Mouse (Mus musculus): ENCODE data around the gene Smim27. TPM values are rescaled to one million over a fixed set of nuclear protein-coding genes. Genes with fewer than 3 reads are reported as not detected.

Smim27 gene
- polyA plus RNA-seq, 1 experiment = 28.1 TPM

- no peak for TF ChIP-seq GATA1 (IDR thresholded peaks at IDR 0.05; ENCODE audit: low read length)
Measured at GRCm38 (mm10) chr4:40241928-40242327, 27.5 kb upstream of the Smim27 start.

DNA sequence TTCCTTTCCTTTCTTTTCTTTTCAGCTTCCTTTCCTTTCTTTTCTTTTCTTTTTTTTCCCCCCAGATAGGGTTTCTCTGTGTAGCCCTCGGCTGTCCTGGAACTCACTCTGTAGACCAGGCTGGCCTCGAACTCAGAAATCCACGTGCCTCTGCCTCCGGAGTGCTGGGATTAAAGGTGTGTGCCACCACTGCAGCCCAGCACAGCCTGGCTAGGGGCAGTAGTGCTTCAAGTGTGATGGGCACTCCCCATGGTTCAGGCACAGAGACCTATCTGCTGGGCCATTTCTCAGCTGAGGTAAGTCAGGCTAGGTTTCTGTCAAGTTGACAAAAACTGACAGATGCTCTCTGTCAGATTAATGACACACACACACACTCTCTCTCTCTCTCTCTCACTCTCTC, 26.4 kb upstream of the Smim27 start:
- no peak for TF ChIP-seq GATA1 (IDR thresholded peaks at IDR 0.05; ENCODE audit: low read length)

DNA sequence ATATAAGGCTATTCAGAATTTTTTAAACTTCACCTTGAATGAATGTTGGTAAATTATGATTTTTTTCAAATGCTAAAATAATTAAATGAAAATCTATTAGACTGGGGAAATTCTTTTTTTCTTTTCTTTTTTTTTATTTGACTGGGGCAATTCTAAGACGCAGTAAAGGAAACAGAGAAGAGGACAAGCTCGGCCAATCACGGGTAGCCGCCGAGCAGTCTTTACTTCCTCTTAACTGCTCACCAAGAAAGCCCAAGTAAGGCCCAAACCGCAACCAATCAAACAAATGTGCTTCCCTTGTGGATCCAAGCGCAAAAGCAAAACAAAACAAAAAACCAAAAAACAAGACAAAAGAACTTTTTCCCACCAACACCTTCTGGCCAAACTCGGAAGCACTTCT, 25.3 kb upstream of the Smim27 start:
- no peak for TF ChIP-seq GATA1 (IDR thresholded peaks at IDR 0.05; ENCODE audit: low read length)

DNA sequence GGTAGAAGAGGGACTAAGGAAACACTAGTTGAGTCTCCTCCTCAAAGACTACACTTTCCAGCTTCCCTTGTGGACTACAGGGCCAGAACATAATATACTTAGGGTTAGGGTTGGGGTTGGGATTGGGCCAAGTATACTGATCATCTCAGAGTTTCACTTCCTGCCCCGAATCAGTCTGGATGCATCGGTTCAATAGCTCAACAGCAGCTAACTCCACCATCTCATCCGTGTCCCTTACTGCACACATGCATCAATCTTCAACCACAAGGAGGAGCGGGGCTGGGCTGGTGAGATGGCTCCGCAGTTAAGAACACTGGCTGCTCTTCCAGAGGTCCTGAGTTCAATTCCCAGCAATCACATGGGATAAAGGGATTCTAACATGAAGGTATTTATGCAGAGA, 18.4 kb upstream of the Smim27 start:
- TF ChIP-seq GATA1 (IDR thresholded peaks at IDR 0.05; ENCODE audit: low read length) = no peak

- no peak for TF ChIP-seq GATA1 (IDR thresholded peaks at IDR 0.05; ENCODE audit: low read length)
Measured at GRCm38 (mm10) chr4:40253766-40254165, 15.6 kb upstream of the Smim27 start.

- no peak for TF ChIP-seq GATA1 (IDR thresholded peaks at IDR 0.05; ENCODE audit: low read length)
Measured at GRCm38 (mm10) chr4:40254385-40255103, 14.8 kb upstream of the Smim27 start.

DNA sequence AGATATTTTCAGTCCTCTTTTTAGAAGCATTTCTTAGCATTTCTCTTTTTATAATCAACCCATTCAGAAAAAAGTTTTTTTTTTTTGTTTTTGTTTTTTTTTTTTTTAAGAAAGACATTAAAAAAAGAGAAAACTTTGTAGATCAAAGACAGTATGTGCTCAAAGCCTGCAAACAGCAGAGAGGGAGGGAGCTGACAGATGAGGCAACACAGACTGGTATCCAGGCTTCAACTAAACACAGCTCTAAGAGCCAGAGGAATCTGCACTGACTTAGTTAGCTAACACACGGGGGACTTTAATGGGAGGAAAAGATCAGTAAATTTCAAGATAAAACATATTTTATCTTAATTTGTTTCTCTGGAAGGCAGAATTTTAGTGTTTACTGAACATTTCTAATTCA, 5.1 kb upstream of the Smim27 start:
- no peak for TF ChIP-seq GATA1 (IDR thresholded peaks at IDR 0.05; ENCODE audit: low read length)

DNA sequence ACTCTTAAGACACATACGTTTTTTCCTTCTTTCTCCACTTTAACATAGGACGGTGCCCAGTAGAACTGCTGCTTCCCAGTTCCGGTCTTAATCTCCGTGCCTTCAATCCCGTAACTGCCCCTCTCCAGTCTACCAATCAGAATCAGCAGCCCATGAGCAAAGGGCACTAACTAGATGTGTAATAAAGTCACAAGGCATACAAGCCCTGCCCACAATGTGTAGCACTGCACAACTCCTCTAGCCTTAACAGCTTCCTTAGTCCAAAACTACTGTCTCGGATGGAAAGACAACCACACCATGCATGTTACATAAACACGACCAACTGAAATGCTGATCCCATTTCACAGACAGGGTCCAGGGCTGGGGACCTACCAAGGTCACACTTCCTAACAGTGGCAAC, 1.7 kb upstream of the Smim27 start:
- TF ChIP-seq GATA1 (IDR thresholded peaks at IDR 0.05; ENCODE audit: low read length) = no peak

GRCm38 (mm10) chr4:40268204-40268813, 1.1 kb upstream of the Smim27 start:
- no peak for TF ChIP-seq GATA1 (IDR thresholded peaks at IDR 0.05; ENCODE audit: low read length)

DNA sequence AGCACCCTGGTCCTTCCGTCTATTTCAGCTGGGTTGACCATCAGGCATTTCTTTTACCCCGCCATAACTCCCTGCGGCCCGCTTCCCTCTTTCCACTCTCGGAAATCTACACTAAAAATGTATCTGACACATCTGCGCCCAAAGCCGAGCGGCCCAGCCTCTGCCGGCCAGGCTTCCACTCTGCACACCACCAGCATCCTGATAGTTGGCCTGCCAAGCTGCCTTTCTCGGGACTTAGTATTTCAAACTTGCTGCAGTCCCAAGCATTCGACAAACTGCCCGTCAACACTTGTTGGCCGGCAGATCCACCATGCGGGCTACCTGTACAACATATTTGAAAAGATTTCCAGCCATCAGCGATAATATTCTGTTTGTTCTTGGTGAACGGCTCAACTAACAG, 544 bp upstream of the Smim27 start:
- TF ChIP-seq GATA1 (IDR thresholded peaks at IDR 0.05; ENCODE audit: low read length) = no peak

GRCm38 (mm10) chr4:40278880-40279275, 9.5 kb downstream of the Smim27 start:
- no peak for TF ChIP-seq GATA1 (IDR thresholded peaks at IDR 0.05; ENCODE audit: low read length)

DNA sequence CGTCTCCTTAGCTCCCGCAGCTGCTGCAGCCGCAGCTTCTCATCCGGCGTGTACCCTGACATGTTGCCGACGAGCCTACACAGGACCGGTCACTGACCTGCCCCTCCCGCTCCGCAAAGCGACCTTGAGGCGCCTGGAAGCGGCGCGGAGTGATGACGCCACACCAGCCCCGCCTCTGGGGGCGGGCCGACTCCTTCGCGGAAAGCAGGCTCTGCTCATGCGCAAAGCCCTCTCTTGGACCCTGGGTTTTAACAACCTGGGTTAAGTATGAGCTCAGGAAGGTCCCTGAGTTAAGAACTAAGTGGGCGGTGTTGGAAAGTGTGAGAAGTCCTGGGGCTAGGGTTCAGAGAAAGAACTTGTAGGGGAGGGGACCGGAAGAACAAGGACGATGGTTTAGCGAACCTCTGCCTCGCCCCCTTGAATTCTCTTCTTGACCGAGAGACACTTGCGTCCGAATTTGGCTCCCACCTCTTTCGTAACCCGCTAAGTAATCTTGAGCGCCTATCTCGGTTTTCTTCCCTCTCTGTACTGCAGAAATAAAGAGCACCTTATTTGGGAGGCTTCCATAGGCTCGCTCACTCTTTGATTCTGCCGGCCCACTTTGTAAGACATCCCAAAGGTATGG, 10.0 kb downstream of the Smim27 start, which contains the start of gene Ndufb6:
Gene Ndufb6 (minus strand): TSS at position 146 of the 625 bp plus-strand sequence.
- no peak for TF ChIP-seq GATA1 (IDR thresholded peaks at IDR 0.05; ENCODE audit: low read length)

- TF ChIP-seq GATA1 (IDR thresholded peaks at IDR 0.05; ENCODE audit: low read length) = no peak
Measured at GRCm38 (mm10) chr4:40285582-40285981, 16.2 kb downstream of the Smim27 start.

DNA sequence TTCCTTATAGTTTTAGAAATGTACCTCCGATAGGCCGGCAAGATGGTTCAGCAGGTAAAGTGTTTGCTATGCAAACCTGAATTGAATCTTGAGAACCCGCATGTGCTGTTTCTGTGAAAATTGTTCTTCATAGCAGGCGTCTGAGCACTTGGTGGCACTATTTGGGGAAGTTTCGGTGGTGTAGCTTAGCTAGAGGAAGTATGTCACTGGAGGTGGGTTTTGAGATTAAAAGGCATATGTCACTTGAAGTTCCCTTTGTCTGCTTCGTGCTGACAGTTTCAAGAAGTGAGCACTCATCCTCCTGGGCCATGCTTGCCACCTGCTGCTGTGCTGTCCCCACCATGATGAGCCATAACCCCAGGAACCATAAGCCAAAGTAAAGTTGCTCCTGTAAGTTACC, 18.0 kb downstream of the Smim27 start:
- no peak for TF ChIP-seq GATA1 (IDR thresholded peaks at IDR 0.05; ENCODE audit: low read length)

GRCm38 (mm10) chr4:40289046-40289445, 19.7 kb downstream of the Smim27 start:
- TF ChIP-seq GATA1 (IDR thresholded peaks at IDR 0.05; ENCODE audit: low read length) = no peak

- TF ChIP-seq GATA1 (IDR thresholded peaks at IDR 0.05; ENCODE audit: low read length) = peak; percentile 94
Measured at GRCm38 (mm10) chr4:40299169-40299568, 29.8 kb downstream of the Smim27 start.

All from G1E-ER4 (cell line).